Mouse (Mus musculus): ENCODE measurements around the gene Lrsam1. TPM values are rescaled to one million over a fixed set of nuclear protein-coding genes. Genes with fewer than 3 reads are reported as not detected.

The Lrsam1 gene
- total RNA-seq, 2 experiments from 2014 or later: 20.0 to 22.0 TPM

DNA sequence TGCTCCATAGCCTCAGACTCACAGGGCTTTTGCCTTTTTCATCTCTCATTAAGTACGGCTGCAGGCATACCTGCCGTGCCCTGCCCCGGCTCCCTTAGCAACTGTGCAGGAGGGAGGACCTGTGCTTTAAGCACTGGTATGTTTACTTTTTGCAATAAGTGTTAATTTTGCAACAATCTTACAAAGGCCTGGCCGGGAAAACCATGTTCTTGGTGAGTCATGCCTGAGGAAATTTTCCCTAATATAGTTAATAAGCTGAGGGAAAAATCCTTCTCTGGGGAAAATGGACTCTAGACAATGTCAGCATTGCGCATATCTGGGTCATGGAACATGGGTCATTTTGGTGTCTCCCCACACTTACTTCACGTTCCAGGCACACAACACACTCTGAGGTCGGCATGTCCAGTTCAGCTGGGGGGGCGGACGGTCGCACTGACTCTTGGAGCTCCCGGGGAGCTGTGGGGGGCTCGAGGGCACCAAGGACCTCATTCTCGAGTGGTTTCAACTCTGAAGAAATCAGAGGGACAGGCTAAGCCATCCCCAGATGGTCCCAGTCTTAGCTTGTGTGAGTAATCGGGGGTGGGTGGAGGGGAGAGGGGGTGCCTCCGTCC is 33.7 kb downstream of the Lrsam1 start:
- DNase-seq (ENCODE audit: low spot score in 2 of 2): no peak

- DNase-seq (ENCODE audit: low spot score in 2 of 2): no peak
These were observed 34.9 kb downstream of the Lrsam1 start for GRCm38 (mm10) chr2:32926330-32927075.

DNA sequence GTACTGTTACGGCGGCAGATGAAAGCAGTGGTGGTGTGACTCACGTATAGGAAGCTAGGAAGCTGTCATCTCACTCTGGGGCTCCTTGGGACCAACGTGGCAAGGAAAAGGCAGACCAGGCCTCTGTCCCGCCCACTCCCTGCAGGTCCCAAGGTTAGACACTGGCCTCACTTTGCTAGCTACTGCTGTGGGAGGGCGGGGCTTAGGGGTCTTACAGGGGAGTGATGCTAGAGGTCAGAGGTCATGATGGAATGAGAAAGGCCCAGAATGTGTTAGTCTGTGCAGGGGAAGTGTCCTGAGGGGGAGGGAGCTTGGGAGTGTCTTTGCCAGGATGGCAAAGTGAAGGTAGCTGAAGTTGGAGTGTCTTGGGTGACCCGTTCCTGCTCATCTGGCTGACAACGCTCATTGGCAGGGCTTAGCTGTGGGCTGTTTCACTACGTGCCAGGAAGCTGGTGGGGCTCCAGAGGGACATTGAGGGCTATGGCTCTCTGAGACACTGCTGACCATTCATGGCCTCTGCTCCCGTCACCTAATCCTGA is 37.0 kb downstream of the Lrsam1 start:
- no peak for DNase-seq (ENCODE audit: low spot score in 2 of 2)

DNA sequence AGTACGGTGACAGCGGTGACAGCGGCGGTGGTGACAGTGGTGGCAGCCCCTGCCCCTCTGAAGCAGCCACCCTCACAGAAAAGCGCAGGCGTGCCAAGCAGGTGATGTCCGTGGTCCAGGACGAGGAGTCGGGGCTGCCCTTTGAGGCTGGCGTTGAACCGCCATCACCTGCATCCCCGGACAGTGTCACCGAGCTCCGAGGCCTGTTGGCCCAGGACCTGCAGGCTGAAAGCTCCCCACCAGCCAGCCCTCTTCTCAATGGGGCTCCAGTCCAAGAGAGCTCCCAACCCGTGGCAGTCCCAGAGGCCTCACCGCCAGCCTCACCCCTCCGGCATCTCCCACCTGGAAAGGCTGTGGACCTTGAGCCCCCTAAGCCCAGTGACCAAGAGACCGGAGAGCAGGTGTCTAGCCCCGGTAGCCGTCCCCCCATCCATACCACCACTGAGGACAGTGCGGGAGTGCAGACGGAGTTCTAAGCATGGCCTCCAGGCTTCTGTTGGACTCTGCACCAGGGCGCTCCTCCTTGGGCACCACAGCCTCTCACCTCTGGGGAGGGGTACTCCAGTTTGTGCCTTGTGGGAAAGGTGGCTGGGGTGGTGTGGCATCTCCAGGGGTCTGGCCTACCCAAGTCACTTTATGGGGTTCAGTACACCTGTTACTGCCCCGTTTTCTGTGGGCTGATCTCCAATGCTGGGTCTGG is 37.7 kb downstream of the Lrsam1 start:
- DNase-seq (ENCODE audit: low spot score in 2 of 2): no peak

DNA sequence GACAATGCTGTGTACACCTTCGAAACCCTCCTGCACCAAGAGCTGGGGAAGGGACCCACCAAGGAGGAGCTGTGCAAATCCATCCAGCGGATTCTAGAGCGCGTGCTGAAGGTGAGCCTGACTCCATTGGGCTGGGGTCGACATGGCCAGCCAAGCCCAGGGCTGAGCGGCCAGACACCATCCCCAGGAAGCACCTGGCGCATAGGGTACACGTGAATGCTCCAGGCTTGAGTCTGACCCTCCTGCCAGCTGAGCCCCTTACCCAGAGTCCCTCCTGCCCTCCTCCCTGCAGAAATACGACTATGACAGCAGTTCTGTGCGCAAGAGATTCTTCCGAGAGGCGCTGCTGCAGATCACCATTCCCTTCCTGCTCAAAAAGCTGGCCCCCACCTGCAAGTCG is 38.9 kb downstream of the Lrsam1 start:
- no peak for DNase-seq (ENCODE audit: low spot score in 2 of 2)

- DNase-seq (ENCODE audit: low spot score in 2 of 2): no peak
These were observed 39.5 kb downstream of the Lrsam1 start for GRCm38 (mm10) chr2:32921801-32922380.

GRCm38 (mm10) chr2:32921235-32921634 is 40.2 kb downstream of the Lrsam1 start:
- no peak for DNase-seq (ENCODE audit: low spot score in 2 of 2)

- no peak for DNase-seq (ENCODE audit: low spot score in 2 of 2)
These were observed 43.0 kb downstream of the Lrsam1 start for GRCm38 (mm10) chr2:32918391-32918790.

GRCm38 (mm10) chr2:32917526-32917925 is 43.9 kb downstream of the Lrsam1 start:
- no peak for DNase-seq (ENCODE audit: low spot score in 2 of 2)

- peak in 1 of 2 experiments; percentile 58 for DNase-seq (ENCODE audit: low spot score in 2 of 2)
These were observed 46.5 kb downstream of the Lrsam1 start for GRCm38 (mm10) chr2:32914896-32915295.

GRCm38 (mm10) chr2:32914362-32914761 is 47.1 kb downstream of the Lrsam1 start:
- no peak for DNase-seq (ENCODE audit: low spot score in 2 of 2)

DNA sequence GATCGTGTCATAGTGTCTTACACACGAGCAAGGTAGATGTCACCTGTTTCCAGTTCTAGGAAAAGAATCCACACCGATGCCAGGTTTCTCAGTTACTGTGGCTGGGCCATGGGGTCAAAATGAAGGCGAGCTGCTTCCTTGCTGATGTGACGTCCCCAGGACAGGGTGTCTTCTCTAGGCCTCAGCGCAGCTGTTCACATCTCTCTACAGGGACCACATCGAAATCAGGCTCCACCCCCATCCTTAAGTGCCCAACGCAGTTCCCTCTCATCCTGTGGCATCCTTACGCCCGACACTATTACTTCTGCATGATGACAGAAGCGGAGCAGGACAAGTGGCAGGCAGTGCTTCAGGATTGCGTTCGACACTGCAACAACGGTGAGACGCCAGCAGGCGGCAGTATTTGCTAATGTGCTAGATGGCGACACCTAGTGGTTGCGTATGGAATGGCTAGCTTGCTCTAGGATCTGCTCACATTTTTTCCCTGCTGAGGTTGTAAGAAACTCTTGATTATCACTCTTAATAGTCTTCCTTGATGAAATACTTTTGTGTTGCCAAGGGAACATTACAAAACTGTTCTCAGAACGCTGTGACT is 49.1 kb downstream of the Lrsam1 start:
- peak; percentile 69 to 82 for DNase-seq (ENCODE audit: low spot score in 2 of 2)

GRCm38 (mm10) chr2:32911639-32912182 is 49.7 kb downstream of the Lrsam1 start:
- no peak for DNase-seq (ENCODE audit: low spot score in 2 of 2)

DNA sequence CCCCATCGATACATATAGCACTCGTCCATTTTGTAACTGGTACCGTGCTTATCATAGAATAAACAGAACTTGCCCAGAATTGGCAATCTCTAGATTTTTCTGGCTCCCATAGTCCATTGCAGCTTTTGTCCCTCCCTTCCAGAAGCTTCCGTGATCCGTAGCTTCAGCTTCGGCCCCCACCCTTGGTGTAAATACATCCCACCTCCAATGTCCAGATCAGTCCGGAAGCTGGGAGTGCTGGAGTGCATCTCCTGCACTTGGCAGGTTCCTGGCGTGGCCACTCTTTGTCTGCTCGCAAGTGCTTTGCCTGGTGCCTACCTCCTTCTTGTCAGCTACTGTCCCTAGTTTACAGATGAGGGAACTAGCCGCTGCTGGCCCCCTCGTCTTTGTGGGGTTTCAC is 52.6 kb downstream of the Lrsam1 start:
- no peak for DNase-seq (ENCODE audit: low spot score in 2 of 2)

- peak in 1 of 2 experiments; percentile 44 for DNase-seq (ENCODE audit: low spot score in 2 of 2)
These were observed 53.1 kb downstream of the Lrsam1 start for GRCm38 (mm10) chr2:32908272-32908671.

GRCm38 (mm10) chr2:32907442-32907841 is 54.0 kb downstream of the Lrsam1 start:
- no peak for DNase-seq (ENCODE audit: low spot score in 2 of 2)

- no peak for DNase-seq (ENCODE audit: low spot score in 2 of 2)
These were observed 56.1 kb downstream of the Lrsam1 start for GRCm38 (mm10) chr2:32905297-32905696.

DNA sequence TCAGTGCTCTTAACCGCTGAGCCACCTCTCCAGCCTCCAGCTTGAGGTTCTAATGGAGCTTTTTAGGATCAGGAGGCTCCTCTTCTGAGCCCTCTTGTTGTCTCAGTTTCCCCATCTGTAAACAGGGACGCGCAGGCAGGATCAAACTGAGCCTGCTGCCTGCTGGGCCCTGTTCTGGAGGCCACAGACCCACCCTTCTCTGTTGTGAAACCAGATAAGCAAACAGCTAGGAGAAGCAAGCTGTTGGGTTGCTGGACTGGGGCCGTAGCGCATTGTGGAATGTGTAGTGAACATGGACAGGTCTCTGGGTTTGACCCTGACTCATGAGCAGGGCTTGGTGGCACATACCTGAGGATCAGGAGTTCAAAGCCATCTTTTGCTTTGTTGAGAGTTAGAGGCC is 56.8 kb downstream of the Lrsam1 start:
- DNase-seq (ENCODE audit: low spot score in 2 of 2): no peak

DNA sequence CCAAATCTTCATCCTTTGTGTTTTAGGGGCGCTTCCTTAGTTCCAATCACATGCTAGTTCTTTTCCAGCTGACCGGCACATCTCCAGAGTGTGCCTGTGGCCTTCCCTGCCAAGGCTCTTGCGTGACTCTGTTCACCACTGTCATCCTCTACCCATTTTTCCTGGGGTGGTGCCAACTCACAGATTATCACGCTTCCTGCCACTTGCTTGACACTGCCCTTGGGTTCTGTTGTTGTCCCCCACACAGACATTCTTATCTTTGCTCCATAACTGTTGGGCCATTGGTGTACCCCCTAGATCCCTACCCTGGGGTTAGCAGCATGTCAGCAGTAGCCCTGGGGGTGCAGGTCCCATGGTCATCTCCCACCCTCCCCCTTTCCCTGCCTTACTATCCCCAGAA is 57.9 kb downstream of the Lrsam1 start:
- DNase-seq (ENCODE audit: low spot score in 2 of 2): no peak

- no peak for DNase-seq (ENCODE audit: low spot score in 2 of 2)
These were observed 59.3 kb downstream of the Lrsam1 start for GRCm38 (mm10) chr2:32902126-32902525.

DNA sequence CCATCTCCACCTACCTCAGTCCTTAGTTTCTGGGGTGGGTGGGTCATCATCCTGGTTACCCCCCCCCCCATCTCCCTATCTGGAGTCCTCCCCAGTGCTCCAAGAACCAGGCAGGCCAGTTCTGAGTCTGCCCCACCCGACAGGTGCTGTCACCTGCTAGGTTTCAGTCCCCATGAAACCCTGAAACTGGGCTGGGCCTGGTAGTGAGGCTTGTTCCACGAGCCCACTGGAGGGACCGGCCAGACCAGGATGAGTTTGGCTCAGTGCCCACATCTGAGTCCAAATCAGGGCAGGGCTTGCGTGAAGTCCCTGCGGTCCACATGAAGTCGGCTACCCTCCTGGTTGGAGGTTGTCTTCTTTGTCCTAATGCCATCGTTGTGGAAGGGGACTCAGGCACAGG is 62.4 kb downstream of the Lrsam1 start:
- no peak for DNase-seq (ENCODE audit: low spot score in 2 of 2)
